Mouse (Mus musculus) CH12.LX (cell line): ENCODE measurements around the gene Foxred2.

Experiments
- CHD1 ChIP-seq: IDR thresholded peaks from 2 replicates; pipeline ENCODE4 v1.6.1; 2012; ENCODE audit warnings: low read depth, low read length, improper control_type of control experiment, inconsistent platforms
- CTCF ChIP-seq, 2 experiments: IDR thresholded peaks in 1 of 2; conservative IDR thresholded peaks in 1 of 2; 2 replicates each; pipeline ENCODE4 v1.5.1; 2011 to 2012; ENCODE audit warnings: low read depth in 2 of 2, low read length in 2 of 2, improper control_type of control experiment in 1 of 2, inconsistent platforms in 1 of 2, mild to moderate bottlenecking in 1 of 2, moderate library complexity in 1 of 2
- POLR2A ChIP-seq: IDR thresholded peaks from 2 replicates; pipeline ENCODE4 v1.6.1; 2011; ENCODE audit warnings: low read depth, mild to moderate bottlenecking, improper control_type of control experiment, low read length
- SIN3A ChIP-seq: IDR thresholded peaks from 2 replicates; pipeline ENCODE4 v1.6.1; 2012; ENCODE audit warnings: low read length, improper control_type of control experiment, inconsistent platforms
- TCF12 ChIP-seq: IDR thresholded peaks from 2 replicates; pipeline ENCODE4 v1.6.1; 2014; ENCODE audit warnings: low read depth, mild to moderate bottlenecking, inconsistent platforms, low read length, improper control_type of control experiment

DNA sequence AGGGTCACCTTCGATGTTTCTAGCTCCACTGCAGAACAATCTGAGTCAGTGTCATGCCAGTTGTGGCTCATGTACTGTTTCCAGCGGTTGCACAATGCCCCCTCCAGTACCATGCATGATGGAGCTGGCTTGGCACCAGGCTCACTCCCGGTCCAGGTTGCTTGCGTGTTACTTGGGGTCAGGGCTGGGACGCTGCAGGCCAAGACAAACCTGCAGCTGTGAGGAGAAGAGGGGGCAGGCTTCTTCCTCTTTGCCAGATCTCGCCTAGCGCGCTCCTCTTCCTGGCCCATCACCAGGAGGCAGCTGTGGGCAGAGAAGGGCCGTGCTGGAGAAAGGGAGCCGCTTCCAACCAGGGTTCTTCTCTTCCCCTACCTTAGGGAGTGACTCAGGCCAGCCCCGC, 22.2 kb downstream of the Foxred2 start:
- TF ChIP-seq CTCF (conservative IDR thresholded peaks at IDR 0.05 in 1 of 2, IDR thresholded peaks at IDR 0.05 in 1 of 2; ENCODE audit: low read depth in 2 of 2, low read length in 2 of 2) (no peak), TCF12 (no peak), POLR2A (no peak), CHD1 (no peak), SIN3A (no peak)
